Mouse (Mus musculus) cerebellum, adult 9-10 months (tissue): ENCODE measurements around the gene Kpnb1.

Experiments used
- DNase-seq: peaks from one replicate; pipeline ENCODE4 v3.0.0; 2022

Gene Kpnb1

DNA sequence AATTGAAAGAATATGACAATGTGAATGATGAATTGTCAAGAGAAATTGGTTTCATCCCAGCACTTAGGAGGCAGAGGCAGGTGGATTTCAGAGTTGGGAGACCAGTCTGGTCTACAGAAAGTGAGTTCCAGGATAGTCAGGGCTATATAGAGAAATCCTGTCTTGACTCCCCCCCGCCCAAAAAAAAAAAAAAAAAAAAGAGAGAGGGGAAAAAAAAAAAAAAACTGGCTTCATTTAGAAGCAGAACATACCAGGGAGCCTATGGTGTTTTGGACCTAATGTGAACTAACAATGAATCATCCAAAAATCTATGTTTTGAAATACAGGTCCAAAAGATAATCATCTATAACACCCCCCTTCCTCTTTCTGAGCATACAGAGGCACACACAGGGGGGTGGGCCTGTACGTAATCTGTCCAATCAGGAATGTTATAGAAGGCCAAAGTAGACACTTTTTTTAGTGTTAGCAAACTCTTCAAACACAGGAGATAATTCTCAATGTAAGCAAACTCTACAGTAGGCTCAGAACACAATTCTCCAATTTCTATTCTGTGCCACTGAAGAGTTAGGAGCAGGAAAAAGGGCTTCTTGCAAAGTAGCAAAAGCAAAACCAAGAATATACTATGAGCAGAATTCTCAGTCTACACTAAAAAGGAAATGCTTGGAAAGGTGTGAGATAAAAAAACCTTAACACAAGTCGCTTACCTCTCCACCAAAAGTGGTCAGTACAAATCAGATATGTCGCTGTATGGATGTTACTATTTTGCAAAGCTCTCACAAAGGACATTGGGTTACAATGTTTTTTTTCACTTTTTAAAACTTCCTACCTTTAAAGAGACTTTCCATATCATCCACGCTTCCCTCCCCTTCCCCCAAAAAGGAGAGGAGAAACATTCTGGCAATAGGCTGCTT is 1.7 kb downstream of the Kpnb1 start:
- no peak for DNase-seq

DNA sequence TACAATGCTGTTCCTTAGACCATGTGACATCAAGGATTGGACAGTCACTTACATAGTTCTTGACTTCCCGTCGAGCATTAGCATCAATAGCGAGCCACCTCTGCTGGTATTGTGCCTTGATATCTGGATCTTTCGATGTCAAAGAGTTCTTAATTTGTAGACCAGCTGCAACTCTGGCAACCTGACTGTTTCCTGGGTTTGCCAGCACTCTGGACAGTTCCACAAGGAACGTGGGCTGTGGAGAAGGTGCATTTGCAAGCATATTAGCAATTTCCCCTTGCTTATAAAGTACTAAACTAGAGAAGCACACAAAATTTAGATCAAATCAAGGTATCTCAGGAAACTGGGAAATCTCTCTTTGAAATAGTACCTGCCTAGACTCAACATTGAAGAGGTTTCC is 2.8 kb downstream of the Kpnb1 start:
- no peak for DNase-seq

DNA sequence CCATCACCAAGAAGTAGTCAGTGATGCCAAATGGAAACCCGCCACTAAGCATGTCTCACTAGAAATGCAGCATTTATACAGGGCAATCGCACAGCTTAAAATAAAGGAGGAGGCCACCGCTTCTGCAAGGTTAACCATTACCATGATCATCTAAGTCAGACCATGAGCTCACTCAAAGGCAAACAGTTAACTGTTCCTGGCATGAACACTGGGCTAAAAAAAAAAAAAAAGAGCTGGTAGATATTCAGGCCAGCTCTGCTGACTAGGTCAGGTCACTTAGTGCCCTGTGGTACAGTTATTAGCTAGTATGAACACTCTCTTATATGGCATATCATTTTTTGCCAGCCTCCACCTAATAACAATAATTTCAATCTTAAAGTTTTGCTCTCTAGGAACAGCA is 5.2 kb downstream of the Kpnb1 start:
- DNase-seq = no peak

DNA sequence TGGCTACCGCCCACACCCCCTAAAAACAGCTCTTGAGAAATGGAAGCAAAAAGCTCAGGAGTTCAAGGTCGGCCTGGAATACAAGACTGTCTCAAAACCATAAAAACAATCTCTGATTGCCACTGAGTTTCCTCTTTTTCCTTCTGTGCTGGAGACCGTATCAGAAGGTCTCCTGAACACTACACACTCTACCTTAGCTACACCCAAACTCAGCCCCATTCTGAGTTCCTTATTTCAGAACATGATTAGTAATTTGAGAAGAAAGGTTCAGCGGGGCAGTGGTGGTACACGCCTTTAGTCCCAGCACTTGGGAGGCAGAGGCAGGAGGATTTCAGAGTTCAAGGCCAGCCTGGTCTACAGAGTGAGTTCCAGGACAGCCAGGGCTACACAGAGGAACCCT is 6.6 kb downstream of the Kpnb1 start:
- no peak for DNase-seq

DNA sequence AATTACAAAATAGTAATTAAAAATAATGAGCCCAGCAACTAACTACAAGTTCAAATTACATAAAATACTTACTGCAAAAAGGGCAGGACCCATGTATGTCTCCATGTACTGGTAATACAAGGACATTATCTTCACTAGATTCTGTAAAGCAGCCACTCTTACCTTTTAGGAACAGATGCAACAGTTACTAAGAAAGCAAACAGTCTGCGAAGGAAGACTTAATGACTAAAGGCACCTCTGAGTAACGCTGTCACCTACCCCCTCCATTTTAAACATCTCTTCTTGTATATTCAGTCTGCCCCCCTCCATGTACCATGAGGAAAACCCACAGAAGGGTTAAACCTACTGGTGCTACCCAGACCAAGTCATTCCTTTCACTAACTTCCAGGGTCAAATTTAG is 9.5 kb downstream of the Kpnb1 start:
- DNase-seq = no peak

DNA sequence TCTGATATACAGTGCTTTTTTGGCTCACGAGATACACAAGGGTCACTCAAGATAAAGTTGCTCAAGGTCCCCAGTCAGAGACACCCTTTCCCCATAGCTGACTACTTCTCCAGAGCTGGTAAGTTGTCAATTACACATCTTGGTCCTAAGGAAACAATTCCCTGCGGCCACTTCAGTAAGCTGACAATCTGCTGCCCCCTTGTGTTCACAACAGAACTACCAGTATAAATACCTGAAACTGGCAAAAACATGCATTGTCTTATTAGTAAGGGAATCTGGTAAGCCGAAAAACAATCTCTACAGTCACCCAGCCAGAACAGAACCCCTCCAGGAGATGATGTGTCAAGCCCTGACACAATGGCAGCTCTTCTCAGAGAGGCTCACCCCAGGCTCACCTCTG is 10.8 kb downstream of the Kpnb1 start:
- peak; percentile 77 for DNase-seq

DNA sequence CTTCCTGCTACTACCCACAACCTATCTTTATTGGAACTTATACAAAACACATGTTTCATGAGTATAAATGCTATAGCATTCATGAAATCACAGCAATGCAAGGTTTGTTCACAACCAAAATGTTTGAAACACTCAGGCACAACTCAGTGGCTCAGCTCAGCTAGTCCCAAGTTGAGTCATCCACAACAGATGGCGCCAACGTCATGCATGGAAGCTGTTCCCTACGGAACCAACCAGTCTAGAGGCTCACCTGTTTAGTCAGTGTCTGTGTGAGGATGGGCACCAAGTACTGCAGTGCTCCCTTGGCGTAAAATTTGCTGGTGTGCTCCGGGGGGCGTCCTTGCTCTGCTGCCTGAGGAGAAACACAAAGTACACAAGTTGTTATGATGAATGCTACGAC is 12.2 kb downstream of the Kpnb1 start:
- DNase-seq = peak; percentile 43

DNA sequence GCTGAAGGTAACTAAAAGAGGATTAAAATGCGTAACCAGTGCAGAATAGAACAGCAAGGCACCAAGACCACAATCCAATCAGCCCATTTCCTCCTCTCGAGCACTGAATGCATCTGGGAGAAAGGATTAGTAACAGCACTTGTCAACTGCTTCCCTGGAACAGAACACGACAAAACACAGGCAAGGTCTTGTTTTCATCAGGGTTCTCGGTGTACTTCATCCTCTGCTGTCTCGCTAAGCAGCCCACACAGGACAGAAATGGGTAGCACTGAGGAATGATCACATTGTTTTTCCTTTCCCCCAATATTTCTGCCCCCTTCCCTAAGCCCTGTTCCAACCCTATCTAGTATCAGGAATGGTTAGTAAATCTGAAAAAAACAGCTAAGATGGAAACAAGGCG is 27.3 kb downstream of the Kpnb1 start:
- no peak for DNase-seq

DNA sequence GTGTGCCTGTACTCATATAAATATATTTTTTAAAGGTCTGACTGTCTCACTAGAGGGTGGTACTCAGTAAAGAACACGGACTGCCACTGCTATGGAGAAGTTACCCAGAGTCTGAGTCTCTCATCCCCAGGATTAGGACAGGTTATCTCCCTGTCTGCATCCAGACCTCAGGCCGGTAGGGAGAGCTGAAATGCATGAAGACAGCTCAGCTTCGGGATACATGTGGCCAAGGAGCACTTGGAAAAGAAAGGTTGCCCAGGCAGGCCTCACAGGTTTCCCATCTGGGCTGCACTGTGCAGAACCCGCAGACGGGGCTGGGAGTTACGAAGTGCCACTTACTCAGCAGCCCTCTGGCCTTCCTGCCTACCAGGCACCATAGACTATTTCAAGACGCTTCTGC is 30.7 kb downstream of the Kpnb1 start:
- no peak for DNase-seq

DNA sequence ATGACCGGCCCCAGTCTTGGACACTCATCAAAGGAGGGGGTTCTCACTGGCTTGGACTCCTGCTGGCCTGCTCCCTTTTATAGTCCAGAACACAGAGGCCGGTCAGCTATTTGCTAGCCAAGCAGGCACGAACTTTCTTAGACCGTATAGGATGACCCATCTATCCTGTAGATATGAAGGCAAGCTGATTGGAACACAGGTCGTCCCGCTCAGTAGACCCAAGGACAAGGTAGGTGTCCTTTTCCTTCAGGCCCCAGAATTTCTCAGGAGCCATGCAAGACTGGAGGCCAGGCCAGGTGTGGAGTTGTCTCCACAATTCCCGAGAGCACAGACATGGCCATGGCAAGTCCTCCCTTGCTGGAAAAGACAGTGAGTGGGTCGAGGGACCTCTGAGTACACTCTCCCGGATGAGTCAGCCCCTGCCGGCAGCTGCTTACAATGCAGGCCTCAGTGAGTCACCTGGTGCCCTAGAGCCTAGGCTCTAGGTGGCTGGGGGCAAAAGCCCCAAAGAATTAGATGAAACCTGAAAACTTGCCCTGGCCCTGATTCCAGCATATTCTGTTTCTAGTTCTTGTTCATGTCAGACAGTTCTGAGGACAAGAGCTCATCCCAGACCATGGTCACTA is 34.9 kb downstream of the Kpnb1 start:
- peak; percentile 47 for DNase-seq

DNA sequence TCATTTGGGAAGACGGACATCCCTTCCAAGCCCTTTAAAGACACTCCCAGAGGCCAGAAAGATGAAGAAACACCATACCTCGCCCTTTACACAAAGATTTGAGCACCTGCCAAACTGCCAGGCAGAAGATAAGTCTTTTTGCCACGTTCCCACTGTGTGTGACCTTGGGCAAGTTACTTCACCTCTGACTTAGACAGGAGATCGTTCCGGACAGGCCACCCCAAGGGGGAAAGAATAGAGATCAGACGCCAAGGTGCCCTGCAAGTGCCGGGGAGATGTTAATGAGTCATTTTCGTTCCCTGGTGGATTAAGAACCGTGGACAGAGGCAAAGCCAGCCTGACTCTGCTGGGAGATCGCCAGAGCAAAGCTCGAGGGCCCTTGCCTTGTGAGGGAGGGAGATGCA is 35.7 kb downstream of the Kpnb1 start:
- DNase-seq = peak; percentile 57

DNA sequence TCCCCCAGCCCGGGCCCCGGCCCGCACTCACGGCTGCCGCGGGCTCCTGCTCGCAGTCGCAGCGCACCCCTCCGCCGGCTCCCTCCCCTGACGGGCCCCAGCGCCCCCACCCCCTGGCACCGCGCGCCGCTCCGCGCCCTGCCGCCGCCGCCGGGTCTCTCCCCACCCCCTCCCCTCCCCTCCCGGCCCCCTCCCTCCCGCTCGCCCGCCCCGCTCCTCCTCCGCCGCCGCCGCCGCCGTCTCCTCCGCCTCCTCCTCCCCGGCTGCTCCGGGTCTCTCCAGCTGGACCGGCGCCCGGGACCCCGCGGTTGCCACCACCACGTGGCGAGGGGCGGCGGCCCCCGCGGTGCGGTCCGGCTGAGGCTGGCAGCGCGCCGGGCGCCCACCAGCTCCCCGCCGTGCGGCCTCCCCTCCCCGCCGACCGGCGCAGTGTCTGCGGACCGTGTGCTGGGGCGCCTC is 36.3 kb downstream of the Kpnb1 start, which contains the start of gene Tbkbp1:
Gene Tbkbp1 (minus strand): TSS at position 153 of the 459 bp plus-strand sequence.
- peak; percentile 65 for DNase-seq

DNA sequence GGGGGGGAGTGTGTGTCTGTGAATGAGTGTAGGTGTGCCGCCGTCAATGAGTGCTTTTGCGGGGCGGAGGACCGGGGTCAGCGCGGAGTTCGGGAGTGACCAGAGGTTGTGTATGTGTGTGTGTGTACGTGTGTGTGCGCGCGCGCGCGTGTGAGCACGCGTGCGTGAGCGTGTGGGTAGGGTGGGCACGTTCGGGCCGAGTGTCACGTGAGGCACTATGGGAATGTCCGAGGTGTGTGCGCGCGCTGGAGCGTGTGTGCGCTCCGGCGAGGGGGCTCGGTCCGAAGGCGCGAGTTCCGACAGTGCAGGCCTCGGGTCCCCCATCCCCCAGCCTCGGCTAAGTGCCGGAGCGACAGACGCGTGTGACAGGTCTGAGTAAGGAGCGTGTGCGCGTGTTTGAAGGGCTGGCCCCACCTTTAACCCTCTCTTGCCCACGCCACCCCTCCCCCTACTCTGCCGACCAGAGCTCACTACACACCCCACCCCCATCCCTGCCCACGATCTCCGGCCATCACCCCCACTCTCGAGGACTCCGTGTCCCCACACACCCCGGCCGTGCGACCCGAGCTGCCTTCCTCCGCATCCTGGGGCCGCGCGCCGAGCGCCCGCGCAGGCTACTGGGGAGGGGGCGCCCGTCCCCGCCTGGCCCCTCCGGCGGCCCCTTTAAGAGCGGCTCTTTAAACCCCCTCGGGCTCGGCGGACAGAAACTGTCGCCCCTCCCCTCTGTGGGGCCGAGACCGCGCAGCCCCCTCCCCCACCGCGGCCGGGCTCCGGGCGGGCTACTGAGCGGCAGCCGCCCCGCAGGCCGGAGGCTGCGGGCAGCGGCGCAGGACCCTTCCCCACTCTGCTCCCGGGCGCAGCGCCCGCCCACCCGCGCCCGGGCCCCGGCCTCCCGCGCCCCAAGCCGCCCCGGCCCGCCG is 37.0 kb downstream of the Kpnb1 start:
- peak; percentile 88 for DNase-seq

DNA sequence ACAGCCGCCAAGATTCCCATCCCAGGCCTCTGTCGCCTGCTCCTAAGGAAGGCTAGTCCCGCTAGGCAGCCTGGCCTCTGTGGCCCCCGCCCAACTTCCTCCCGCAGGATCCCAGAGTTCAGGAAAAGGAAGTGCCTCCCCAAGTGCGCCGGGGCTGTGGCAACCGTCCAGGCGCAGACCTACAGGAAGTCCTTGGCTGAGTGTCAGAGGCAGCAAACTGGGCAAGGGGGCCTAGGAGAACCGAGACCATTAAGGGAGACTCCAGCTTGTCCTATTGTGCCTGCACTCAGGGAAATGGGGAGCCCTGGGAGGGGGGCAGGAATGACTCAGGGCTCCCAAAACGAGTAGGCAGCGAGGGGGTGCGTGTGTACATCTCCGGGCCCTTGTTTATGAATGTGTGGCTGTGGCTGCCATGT is 37.7 kb downstream of the Kpnb1 start:
- peak; percentile 80 for DNase-seq

DNA sequence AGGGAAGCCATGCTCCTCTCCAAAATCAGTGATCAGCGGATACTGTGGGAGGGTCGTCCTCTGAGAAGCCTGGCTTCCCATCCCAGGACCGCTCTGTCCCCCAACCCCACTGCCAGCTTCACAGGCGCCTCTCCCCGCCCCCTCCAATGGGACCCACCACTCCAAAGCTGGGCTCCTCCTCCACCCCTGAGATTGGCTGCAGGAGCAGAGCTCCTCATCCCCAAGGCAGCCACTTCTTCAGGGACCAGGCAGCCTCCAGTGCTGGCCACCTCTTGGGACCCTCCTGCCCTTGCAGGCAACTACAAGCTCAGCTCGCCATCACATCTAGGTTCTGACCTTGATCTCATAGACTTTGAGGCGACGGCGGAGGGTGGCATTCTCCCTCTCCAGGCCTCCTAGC is 38.7 kb downstream of the Kpnb1 start:
- DNase-seq = no peak

DNA sequence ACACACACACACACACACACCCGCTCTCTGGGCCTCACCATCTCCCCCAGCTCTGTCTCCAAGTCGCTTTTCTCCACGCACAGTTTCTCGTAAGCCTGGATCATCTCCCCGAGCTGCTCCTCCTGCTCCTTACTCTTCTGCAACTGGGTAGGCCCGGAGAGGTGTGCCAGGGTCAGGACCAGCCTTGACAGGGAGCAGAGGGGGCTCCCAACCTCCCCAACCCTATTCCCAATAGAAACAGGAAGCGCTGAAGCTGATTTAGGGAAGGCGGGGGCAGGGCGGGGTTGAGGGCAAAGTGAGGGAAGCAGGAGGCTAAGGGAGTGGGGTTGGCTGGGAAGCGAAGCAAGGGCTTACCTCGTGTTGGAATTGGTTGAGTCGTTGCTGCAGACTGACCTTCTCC is 39.1 kb downstream of the Kpnb1 start:
- no peak for DNase-seq

DNA sequence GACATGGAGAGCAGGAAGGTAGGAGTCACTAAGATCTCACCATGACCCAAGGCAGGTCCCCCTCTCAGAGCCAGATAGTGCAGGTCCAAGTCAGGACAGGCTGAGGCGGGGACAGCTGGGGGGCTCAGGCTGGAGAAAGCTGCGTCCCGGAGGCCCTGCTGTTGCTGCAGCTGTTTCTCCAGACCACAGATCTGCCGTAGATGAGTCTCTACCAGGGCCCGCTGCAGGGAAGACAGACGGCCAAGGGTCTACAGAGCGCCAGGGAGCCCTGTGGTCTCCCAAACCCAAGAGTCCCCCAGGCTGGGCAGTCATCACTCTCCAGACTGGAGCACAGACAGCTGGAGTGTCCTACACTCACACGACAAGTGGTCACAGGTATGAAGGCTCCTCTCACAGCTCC is 40.3 kb downstream of the Kpnb1 start:
- no peak for DNase-seq

DNA sequence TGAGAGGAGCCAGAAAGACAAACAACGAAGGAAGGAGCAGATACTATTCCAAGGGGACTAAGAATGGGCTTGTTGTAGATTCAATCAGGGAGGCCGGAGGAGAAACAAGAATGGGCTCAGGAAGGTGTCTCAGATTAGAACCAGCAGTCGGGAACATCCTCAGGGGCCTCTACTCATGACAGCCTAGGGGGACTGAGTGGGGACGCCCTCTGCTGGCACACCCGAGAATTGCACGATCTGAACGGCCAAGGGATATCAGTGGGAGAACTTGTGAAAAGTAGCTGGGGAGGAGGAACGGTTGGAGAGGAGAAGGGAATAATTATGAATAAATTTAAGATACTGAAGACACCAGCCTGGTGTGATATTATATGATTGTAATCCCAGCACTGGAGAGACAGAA is 41.0 kb downstream of the Kpnb1 start:
- DNase-seq = peak; percentile 84

DNA sequence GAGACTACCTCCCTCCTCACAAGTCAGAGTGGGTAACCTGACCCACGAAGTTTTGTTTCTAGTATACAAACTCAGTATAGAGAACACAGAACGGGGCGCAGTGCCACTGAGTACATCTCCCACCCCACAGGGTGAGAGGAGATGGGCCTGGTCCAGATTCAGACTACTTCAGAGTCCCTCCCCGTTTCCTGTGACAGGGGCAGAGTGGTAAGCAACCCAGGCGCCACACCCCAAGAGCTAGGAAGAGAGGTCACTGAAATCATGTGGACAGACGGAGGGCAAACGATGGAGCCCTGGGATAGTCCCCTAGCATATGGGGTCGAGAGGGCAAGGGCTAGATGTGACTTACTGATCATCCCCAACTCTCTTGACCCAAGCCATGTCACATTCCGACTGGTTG is 41.7 kb downstream of the Kpnb1 start:
- no peak for DNase-seq

DNA sequence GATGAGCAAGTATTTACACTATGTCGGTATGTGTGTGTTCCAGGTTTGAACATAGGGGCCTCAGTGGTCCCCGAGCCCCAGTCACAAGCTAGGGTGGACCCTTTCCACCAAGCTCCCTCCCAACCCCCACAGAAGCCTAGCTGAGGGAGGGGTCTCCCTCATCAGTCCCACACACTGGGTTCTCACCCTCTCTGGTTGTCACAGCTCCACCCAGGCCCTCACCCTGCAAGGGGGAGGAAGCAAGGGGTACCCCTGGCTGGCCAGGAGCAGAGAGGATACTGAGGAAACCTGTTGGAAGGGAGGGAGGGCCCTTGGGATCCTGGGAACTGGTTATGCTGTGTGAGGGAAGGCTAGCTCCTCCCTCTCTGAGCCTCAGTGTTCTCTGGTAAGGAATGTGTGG is 42.4 kb downstream of the Kpnb1 start:
- no peak for DNase-seq

DNA sequence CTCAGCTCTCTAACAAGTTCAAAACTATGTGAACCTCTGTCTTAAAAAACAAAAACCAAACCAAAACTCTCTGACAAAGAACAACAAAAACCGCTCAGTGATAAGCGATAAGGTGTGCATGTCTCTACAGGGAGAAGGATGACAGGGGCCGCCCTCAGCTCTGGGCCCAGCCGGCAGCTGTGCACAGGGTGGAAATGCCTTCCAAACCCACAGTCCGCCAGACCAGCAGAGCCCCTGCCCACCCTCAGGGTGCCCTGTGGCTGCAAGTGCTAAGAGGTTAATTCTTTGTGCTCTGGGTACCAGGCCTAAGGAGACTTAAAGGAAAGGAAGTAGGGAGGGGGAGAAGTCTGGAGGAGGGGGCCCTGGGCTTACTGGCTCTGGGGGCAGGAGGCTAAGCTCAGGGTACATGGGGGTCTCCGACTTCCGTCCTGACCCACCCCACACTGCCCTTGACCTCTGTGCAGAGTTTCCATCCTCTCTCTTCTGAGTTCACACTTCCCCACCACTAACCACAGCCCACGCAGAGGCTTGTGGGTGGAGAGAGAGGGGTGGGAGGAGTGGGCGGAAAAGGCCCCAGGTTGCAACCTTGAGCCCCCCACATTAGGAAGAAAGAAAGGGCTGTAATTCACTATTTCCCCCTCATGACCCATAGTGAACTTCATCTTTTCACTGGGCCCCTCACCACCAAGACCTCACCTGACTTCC is 44.3 kb downstream of the Kpnb1 start:
- no peak for DNase-seq

DNA sequence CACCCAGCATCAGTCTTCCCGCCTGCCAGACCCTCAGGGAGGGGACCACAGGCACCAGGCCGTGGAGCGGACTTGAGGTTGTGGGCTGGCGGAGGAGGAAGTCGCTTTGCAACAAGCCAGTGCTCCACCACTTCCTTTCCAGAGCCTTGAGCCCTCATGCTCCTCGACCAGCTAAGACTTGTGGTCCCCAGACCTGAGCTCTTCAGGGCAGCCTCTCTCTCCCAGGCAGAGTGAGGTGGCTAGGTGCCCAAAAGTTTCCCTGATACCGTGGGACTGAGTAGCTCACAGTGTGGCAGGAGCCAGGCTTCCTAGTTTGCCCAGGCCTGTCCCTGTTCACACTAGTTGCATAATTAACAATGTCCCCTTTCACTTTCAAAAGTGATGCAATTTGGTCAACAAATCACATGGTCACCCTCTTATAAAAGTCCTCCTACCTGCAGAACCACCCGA is 45.5 kb downstream of the Kpnb1 start:
- DNase-seq = no peak

DNA sequence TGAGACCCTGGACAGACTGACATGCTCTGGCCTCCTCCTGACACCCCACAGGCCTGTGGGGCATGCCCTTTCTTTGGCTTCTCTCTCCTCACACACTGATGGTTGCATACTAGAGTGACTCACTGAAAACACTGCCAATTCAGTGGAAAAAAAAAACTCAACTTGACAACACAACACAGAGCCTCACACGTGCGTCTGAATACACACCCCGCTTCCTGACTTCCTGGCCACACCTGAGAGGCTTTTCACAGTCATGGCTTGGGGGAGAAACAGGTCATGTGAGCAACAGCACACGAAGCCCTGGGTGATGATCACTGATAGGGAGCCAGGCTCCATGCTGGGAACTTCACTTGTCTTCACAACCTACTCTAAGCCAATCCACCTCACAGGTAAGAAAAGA is 46.9 kb downstream of the Kpnb1 start:
- no peak for DNase-seq
